Mouse (Mus musculus): ENCODE measurements around the gene Slc35b2.

- TF ChIP-seq CTCF (IDR thresholded peaks at IDR 0.05; ENCODE audit: control insufficient read depth, insufficient read depth, low read length) (no peak), POLR2A (IDR thresholded peaks at IDR 0.05; ENCODE audit: borderline replicate concordance, control insufficient read depth, low read depth, low read length) (no peak)
These were observed 18.8 kb upstream of the Slc35b2 start for GRCm38 (mm10) chr17:45544873-45545277.
